Comparison of ENCODE assay signal across 8 mouse cellular contexts in the genomic region with DNA sequence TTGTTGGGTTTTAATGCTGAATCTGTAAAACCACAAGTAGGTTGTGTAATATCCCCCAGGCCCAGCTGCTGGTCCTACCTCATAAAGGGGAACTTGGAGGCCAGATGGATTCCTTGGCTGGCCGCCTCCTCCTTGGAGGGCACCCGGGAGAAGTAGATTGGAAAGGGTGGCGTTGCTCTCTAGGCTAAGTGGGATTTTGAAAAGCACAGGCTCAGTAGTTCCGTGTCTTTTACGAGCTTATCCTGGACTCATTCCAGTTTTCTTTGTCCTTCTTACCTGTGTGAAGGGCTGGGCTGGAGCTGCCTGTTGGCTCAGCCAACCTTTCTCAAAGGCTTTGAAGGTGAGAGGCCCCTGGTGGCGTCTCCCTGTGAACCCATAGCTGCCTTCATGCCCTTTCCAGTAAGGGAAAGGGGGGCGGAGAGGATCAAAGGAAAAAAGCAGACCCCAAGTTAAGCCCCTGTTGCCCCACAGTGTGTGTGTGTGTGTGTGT. TPM values are rescaled to one million over a fixed set of nuclear protein-coding genes. Genes with fewer than 3 reads are reported as not detected.
A peak's percentile ranks its signal among the peaks of the same experiment; 100 is the strongest.
DNase-seq lines count a peak whose midpoint lies in the region; ATAC-seq and TF ChIP-seq lines count a peak whose summit lies in the region.

No protein-coding gene starts in this region.

- no peaks in the 10 kb centered on the region for H3K36me3 ChIP-seq in E14TG2a.4 (ENCODE audit: insufficient read depth, low read length)
- H3K36me3 ChIP-seq in forebrain, postnatal 0 days (ENCODE audit: insufficient read depth): no peaks in the 10 kb centered on the region

- peak overlapping the region; percentile 74 for H3K27ac ChIP-seq in forebrain, postnatal 0 days (ENCODE audit: low read depth, low read length)

- H3K4me1 ChIP-seq in E14TG2a.4 (replicated peaks; ENCODE audit: low read depth, low read length): peaks cover 40% of the 10 kb centered on the region
- H3K4me1 ChIP-seq in forebrain, postnatal 0 days (ENCODE audit: insufficient read depth): peaks cover 6% of the 10 kb centered on the region; the same call in 1 of the 2 replicates

- no peak for TF ChIP-seq CTCF in E14TG2a.4 (conservative IDR thresholded peaks at IDR 0.05; ENCODE audit: low read length)
- TF ChIP-seq CTCF in forebrain, postnatal 0 days (IDR thresholded peaks at IDR 0.05; ENCODE audit: low read depth): no peak

- intact Hi-C loops in heart, postnatal 36 days (cut with DNase I): no loop called here

- peaks cover 20% of the 10 kb centered on the region for H3K27me3 ChIP-seq in E14TG2a.4 (ENCODE audit: insufficient read depth, low read length)
- no peaks in the 10 kb centered on the region for H3K27me3 ChIP-seq in forebrain, postnatal 0 days (ENCODE audit: insufficient read depth, low read length)

- 19% methylated on average over 7 of the region's 7 CpGs for WGBS in forebrain, postnatal 0 days
- 9% methylated on average over 7 of the region's 7 CpGs for WGBS in large intestine, adult 2 months

- peak; percentile 7 for ATAC-seq in forebrain, postnatal 0 days

- 0 out of 2 replicates have a peak overlapping the region, but pooled peaks have one; percentile 64 for H3K9ac ChIP-seq in forebrain, postnatal 0 days

- H3K4me3 ChIP-seq in E14TG2a.4 (replicated peaks; ENCODE audit: low read length): peak overlapping the region; percentile 69
- H3K4me3 ChIP-seq in forebrain, postnatal 0 days (ENCODE audit: low read depth, low read length): no peak overlapping the region

- H3K4me2 ChIP-seq in forebrain, postnatal 0 days (ENCODE audit: low read depth): peak overlapping the region; percentile 53

- DNase-seq in cerebellum, adult 11 months: peak; percentile 34
- DNase-seq in forebrain, postnatal 0 days: peak; percentile 42
- DNase-seq in heart, postnatal 36 days: peak; percentile 56 to 65
- DNase-seq in large intestine, adult 2 months (ENCODE audit: low read depth, low spot score): peak; percentile 93
- DNase-seq in lung, postnatal 14 days: peak; percentile 80
- peak; percentile 48 for DNase-seq in right cerebral cortex, postnatal 25 days
- no peak for DNase-seq in thymus, postnatal 10 days (ENCODE audit: low spot score in 2 of 2)

- no peaks in the 10 kb centered on the region for H3K9me3 ChIP-seq in E14TG2a.4 (ENCODE audit: low read length)
- no peaks in the 10 kb centered on the region for H3K9me3 ChIP-seq in forebrain, postnatal 0 days (ENCODE audit: low read length)

RNA-seq across cellular contexts. Expression of a gene that starts 42.4 kb away (rescaled TPM):
- 124 and 145 TPM in 2 replicates for total RNA-seq in forebrain, postnatal 0 days (2014; rRNA removed)
- 152 and 176 TPM in 2 replicates for polyA plus RNA-seq in forebrain, postnatal 0 days (2015; fragmentation: Nextera tagmentation; extraction: Ambion mirVana)
- total RNA-seq in heart, postnatal 36 days (2021): 10 to 100 TPM; 89.1 to 93.7 TPM
- 24.4 and 32.8 TPM in 2 replicates for polyA plus RNA-seq in large intestine, adult 2 months (2012; rRNA removed)

Comparison
In these comparisons a context has a peak if more than half of its experiments do, and no peak if none do; other contexts are left out.
1. DNase-seq: peak in cerebellum, adult 11 months (single experiment), forebrain, postnatal 0 days (single experiment), heart, postnatal 36 days (2 of 2), large intestine, adult 2 months (single experiment), lung, postnatal 14 days (single experiment) and right cerebral cortex, postnatal 25 days (single experiment); none in thymus, postnatal 10 days (0 of 2).